Mouse (Mus musculus): ENCODE measurements around the gene Kcnab1. TPM values are rescaled to one million over a fixed set of nuclear protein-coding genes. Genes with fewer than 3 reads are reported as not detected.

Gene Kcnab1
- polyA plus RNA-seq, 1 experiment from 2014 or later: 2.5 TPM

DNA sequence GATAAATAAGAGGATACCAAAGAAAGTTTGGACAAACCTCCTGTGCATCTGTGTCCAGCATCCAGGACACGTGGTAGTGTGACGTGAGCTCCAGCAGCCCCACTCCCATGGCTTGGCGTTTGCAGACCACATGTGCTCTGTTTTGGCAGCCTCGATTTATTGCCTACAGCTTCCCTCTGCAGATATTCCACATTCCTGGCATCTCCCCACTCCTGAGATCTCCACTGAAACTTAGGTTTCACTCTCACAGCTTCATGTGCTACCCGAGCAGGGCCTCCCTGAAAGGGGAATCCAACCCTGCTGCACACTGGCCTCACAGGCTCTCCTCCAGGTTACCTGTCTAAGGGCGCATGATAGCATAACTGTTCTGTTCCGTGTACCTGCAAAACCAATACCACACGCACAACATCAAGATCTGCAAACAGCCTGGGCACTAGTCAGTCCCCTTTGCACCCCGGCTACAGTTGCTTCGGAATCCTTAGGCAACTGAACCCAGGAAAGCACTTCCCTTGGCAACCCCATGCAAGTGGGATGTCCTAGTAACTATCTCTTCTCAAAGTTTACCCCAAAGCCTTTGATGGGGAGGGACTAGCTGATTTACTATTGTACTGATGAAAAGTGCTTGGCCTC, 228.8 kb downstream of the Kcnab1 start:
- no peak overlapping the region for H3K4me3 ChIP-seq
- H3K36me3 ChIP-seq: no peaks in the 10 kb centered on the region
- WGBS: 76% methylated on average over 10 of the region's 10 CpGs
- H3K4me1 ChIP-seq: peaks cover 6% of the 10 kb centered on the region
- DNase-seq (ENCODE audit: low spot score): no peak
- no peaks in the 10 kb centered on the region for H3K27me3 ChIP-seq (ENCODE audit: low read depth, poor library complexity, severe bottlenecking)
- H3K9me3 ChIP-seq (replicated peaks): no peaks in the 10 kb centered on the region
- no peak overlapping the region for H3K27ac ChIP-seq

DNA sequence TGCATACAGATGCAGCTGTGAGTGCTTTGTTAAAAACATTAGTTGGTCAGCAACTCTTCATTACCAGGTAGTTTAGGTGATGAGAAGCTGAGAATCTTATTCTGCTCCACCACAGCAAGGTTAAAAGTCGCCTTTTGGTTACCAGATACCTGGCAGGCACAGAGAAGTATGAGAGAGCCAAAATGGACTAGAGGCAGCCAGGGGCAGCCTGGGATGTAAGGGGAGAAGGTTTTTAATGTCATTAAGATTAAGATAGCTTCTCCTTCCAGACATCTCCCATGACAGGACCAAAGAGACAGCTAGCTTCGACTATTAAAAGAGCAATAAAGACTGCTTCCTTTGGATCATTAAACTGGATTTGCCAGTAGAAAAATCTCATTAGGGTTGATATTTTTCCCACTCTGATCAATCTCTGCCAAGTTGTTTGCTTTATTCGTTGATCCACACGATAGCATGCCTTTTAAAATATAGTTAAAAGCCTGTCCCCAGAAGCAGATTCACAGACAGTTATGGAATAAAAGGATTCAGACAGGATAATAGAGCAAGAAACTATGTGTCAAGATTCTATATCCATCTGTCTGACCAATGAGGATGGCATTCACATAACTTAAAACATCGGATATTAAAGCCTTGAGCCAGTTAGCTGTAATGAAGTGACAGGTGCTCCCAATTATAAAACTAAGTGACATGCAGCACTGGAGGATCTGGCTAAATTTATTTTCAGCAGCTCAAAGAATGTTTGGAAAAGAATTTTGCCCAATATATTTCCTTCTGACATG, 231.2 kb downstream of the Kcnab1 start:
- H3K36me3 ChIP-seq: no peaks in the 10 kb centered on the region

DNA sequence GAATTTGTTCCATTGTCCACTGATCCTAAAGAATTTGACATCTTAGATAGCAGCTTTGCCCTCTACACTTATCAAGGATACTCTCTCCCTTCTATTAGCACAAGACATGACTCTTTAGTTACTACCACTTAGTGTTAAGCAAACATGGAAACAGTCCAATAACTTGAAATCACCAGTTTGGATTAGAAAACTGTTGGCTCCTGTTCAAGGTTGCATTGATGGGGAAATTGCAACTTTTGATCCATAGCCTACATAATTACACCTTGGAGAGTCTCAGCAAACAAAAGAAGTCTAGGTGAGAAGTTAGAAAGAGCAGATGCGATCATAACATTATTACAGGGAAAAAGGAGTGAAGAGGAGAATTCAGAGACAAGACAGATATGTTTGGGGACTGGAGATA, 237.0 kb downstream of the Kcnab1 start:
- Histone ChIP-seq H3K27ac (no peak overlapping the region), H3K27me3 (ENCODE audit: low read depth, poor library complexity, severe bottlenecking) (no peaks in the 10 kb centered on the region), H3K36me3 (no peaks in the 10 kb centered on the region), H3K4me1 (no peaks in the 10 kb centered on the region), H3K4me3 (no peak overlapping the region), H3K9me3 (replicated peaks) (no peaks in the 10 kb centered on the region)
- DNase-seq (ENCODE audit: low spot score): no peak
- WGBS: 94% methylated on average over 1 of the region's 1 CpGs

More for the DNA sequence above, 231.2 kb downstream of the Kcnab1 start:
- DNase-seq (ENCODE audit: low spot score): no peak
- 79% methylated on average over 5 of the region's 5 CpGs for WGBS
- H3K27me3 ChIP-seq (ENCODE audit: low read depth, poor library complexity, severe bottlenecking): no peaks in the 10 kb centered on the region
- H3K4me1 ChIP-seq: peaks cover 6% of the 10 kb centered on the region
- no peak overlapping the region for H3K27ac ChIP-seq
- H3K9me3 ChIP-seq (replicated peaks): no peaks in the 10 kb centered on the region
- H3K4me3 ChIP-seq: no peak overlapping the region

DNA sequence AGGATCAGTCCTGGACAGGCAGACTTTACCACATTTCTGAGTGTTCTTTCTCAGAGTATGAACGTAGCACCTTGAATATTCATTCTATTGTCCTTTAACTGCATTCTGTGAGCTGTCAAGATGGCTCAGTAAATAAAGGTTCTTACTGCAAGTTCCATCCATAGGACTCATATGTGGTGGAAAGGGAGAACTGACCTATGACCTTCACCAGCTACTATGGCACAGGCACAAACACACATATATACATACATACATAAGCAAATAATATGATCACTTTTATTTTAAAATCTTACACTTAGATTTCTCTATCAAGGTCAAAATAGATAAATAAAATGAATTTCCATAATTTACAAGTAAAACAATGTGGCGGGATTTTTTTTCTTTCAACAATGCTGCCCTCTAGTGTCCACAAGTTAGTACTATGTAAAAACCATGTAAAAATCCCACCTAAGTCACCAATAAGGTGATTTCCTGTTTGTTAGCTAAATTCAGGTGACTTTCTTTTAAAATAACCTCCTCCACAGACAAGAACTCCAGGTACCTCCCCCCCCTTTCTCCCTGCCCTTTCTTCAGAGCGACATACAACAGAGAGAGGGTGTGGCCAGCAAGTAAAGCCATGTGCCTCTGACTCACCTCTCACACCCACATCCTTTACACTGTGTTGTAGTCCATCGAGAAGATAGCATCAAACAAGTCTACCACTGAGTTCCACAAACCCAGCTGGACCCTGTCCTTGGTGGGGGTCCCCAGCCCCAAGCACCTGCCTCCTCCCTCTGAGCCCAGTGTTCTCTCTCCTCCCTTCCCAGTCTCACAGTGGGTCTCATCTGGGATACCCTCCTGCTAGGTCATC, 243.3 kb downstream of the Kcnab1 start:
- DNase-seq (ENCODE audit: low spot score): no peak
- Histone ChIP-seq H3K9me3 (replicated peaks) (no peaks in the 10 kb centered on the region), H3K4me3 (no peak overlapping the region), H3K4me1 (no peaks in the 10 kb centered on the region), H3K36me3 (no peaks in the 10 kb centered on the region), H3K27me3 (ENCODE audit: low read depth, poor library complexity, severe bottlenecking) (no peaks in the 10 kb centered on the region), H3K27ac (no peak overlapping the region)
- WGBS: 63% methylated on average over 4 of the region's 4 CpGs

DNA sequence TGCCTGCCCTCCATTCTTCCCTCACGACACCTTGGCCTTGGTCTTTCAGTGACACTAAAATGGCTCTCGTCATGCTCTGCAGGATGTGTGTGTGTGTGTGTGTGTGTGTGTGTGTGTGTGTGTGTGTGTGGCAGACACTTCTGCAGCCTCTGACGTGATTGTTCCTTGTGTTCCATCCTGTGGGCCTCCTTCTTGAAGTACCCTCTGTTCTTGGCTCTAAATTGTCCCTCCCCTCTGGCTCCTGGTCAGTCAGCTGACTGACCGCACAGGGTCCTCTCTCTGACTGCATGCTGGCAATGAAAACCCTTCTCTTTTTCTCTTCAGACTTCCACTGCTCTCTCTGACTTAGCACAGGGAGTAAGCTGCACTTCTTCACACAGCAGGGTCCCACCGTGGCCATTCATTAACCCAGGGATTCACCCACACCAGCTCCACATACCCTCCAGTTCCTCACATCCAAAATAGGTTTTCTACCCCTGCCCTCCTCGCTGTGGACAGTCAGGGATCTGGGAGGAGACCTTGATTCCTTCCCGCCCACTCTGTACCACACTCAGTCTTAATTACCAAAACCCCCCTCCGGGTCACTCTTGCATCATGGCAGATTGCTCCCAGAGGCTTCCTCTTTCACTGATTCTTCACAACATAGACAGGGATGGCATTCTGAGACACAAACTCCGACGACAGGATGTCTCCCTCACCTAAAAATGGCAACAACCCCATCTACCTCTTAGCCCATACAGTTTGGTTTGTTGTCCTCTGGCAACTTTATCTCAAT, 244.3 kb downstream of the Kcnab1 start:
- Histone ChIP-seq H3K4me1 (no peaks in the 10 kb centered on the region), H3K36me3 (no peaks in the 10 kb centered on the region), H3K27ac (no peak overlapping the region), H3K9me3 (replicated peaks) (no peaks in the 10 kb centered on the region), H3K4me3 (no peak overlapping the region), H3K27me3 (ENCODE audit: low read depth, poor library complexity, severe bottlenecking) (no peaks in the 10 kb centered on the region)
- 75% methylated on average over 10 of the region's 10 CpGs for WGBS
- DNase-seq (ENCODE audit: low spot score): no peak

DNA sequence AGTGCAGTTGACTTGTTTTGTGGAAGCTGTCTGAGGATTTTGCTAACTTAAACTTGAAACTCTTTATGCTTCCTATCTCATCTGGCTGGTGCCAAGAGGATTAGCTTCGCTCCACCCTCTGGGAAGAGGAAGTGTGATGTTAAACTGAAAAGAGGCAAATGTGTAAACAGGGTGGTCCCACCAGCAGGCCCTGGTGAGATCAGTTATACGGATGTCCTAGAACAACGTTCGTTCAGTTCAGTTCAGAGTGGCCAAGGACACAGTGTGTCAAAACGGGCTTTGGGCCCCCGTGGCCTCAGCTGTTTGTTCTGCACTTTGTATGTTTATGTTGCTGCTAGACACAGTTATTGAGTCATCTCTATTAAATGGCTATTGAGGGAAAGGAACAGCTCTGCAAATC, 246.3 kb downstream of the Kcnab1 start:
- DNase-seq (ENCODE audit: low spot score): no peak
- Histone ChIP-seq H3K4me1 (no peaks in the 10 kb centered on the region), H3K27ac (no peak overlapping the region), H3K27me3 (ENCODE audit: low read depth, poor library complexity, severe bottlenecking) (no peaks in the 10 kb centered on the region), H3K36me3 (no peaks in the 10 kb centered on the region), H3K9me3 (replicated peaks) (no peaks in the 10 kb centered on the region), H3K4me3 (no peak overlapping the region)
- WGBS: 84% methylated on average over 6 of the region's 6 CpGs

DNA sequence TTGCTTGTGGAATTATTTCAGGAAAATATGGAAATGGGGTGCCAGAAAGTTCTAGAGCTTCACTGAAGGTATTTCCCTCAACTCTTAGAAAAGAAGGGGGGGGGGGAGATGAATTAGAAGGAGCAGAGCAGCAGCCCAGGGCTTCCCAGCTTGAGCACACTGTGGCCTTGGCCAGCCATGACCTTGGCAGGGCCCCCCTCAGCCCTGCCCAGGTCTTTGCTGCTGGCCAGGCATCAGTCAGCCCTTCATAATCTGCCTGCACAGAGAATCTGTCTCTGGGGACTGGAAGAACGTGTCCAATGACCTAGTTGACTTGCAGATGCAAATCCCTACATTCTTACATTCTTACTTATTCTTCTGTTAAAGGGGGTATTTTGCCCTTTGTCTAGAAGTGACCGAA, 249.1 kb downstream of the Kcnab1 start:
- Histone ChIP-seq H3K9me3 (replicated peaks) (no peaks in the 10 kb centered on the region), H3K4me1 (no peaks in the 10 kb centered on the region), H3K27me3 (ENCODE audit: low read depth, poor library complexity, severe bottlenecking) (no peaks in the 10 kb centered on the region), H3K4me3 (no peak overlapping the region), H3K36me3 (peaks cover 7% of the 10 kb centered on the region; the same call in 1 of the 2 replicates), H3K27ac (no peak overlapping the region)
- WGBS: 72% methylated on average over 2 of the region's 2 CpGs
- DNase-seq (ENCODE audit: low spot score): no peak

DNA sequence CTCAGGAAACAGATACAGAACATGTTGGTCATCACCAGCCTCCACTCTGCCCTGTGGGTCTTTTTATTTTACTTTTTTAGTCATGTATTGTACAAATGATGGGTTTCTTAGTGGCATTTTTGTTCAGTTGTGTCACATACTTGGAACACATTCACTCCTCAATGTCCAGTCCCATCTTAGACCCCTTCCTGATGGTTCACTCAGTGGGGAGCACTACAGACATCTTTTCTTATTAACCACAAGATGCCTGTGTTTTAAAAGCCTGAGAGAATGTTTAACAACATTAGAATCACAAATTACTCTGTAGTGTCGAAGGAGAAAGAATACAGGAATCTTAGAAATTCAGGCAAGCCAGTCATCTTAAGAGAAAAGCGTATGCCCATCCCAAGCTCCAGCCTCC, 249.7 kb downstream of the Kcnab1 start:
- Histone ChIP-seq H3K36me3 (peaks cover 13% of the 10 kb centered on the region; the same call in 1 of the 2 replicates), H3K4me1 (no peaks in the 10 kb centered on the region), H3K27ac (no peak overlapping the region), H3K9me3 (replicated peaks) (no peaks in the 10 kb centered on the region), H3K4me3 (no peak overlapping the region), H3K27me3 (ENCODE audit: low read depth, poor library complexity, severe bottlenecking) (no peaks in the 10 kb centered on the region)
- WGBS: 88% methylated on average over 2 of the region's 2 CpGs
- no peak for DNase-seq (ENCODE audit: low spot score)

DNA sequence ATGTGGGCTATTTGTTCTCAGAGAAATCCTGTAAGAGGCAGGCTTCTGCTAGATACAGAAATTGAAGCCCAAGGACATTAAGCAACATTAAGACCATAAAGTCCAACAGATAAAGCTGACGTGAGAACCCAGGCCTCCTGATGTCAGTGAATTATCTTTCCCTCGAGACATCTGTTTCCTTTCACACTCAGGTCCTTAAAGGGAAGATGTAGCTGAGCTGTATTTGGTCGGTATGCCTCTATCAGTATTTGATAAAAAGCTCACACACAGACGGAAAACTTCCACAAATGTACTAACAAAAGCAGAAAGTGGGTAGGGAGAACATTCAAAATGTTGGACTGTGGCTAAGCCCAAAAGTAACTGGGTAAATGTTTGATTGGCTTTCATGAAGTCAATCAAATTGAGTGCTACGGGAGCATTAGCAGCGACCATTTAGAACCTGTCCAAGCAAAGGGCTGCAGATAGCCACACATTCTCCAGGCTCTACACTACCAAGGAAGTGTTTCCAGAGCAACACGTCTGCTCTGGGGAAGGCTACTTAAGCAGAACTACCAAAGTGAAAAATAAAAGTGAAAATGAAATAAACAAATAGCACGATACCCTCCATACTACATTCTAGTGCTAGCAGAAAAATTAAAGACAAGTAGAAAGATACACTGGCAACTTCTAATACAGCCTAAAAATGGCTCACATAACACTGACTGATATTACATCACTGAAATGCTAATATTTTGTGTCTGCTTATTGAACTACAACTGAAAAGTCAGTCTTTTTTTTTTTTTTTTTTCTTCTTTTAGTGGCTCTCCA, 251.2 kb downstream of the Kcnab1 start:
- H3K4me1 ChIP-seq: 0 out of 2 replicates have a peak, but pooled peaks cover 2% of the 10 kb centered on the region
- WGBS: 65% methylated on average over 8 of the region's 8 CpGs
- no peak overlapping the region for H3K27ac ChIP-seq
- no peak overlapping the region for H3K4me3 ChIP-seq
- no peaks in the 10 kb centered on the region for H3K27me3 ChIP-seq (ENCODE audit: low read depth, poor library complexity, severe bottlenecking)
- H3K9me3 ChIP-seq (replicated peaks): no peaks in the 10 kb centered on the region
- peaks cover 18% of the 10 kb centered on the region for H3K36me3 ChIP-seq
- no peak for DNase-seq (ENCODE audit: low spot score)

DNA sequence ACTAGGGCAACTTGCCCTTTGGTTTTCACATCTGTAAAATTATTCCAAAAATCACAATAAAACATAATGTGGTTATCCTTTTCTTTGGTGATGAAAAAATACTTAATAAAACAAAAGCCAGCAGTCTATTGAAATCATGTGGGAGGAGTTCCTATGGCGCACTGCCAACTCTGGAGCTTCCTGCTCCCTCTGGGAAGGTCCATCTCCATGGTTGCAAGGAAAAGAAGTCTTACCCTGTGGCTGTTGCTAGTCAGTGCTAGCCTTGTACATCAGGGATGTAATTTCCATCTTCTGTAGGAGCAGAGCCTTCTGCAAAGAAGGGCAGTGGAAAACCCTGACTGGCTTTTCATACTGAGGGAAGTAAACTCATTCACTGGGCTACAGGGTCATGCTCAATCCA, 254.3 kb downstream of the Kcnab1 start:
- H3K4me1 ChIP-seq: 0 out of 2 replicates have a peak, but pooled peaks cover 6% of the 10 kb centered on the region
- no peak overlapping the region for H3K4me3 ChIP-seq
- no peaks in the 10 kb centered on the region for H3K27me3 ChIP-seq (ENCODE audit: low read depth, poor library complexity, severe bottlenecking)
- peaks cover 28% of the 10 kb centered on the region for H3K36me3 ChIP-seq
- DNase-seq (ENCODE audit: low spot score): no peak
- H3K27ac ChIP-seq: no peak overlapping the region
- WGBS: 92% methylated on average over 1 of the region's 1 CpGs
- H3K9me3 ChIP-seq (replicated peaks): no peaks in the 10 kb centered on the region

DNA sequence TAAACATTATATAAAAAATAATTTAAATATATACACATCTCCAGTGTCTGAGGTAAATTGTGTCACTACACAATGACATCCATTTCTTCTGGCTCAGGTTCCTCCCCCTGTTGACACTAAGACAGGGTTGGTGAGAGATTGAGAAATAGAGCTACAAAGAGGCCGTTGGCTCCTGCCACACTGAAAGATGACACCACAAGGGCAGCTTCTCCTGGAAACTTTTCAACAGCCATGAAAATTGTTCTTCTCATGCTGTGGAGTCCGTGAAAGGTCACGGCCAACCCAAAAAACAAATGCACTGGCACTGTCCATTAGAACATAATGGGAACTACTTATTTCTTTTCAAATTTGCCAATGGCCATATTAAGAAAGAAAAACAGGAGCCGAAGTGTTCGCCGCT, 256.0 kb downstream of the Kcnab1 start:
- Histone ChIP-seq H3K36me3 (peaks cover 36% of the 10 kb centered on the region), H3K27ac (no peak overlapping the region), H3K4me3 (no peak overlapping the region), H3K4me1 (0 out of 2 replicates have a peak, but pooled peaks cover 6% of the 10 kb centered on the region), H3K9me3 (replicated peaks) (no peaks in the 10 kb centered on the region), H3K27me3 (ENCODE audit: low read depth, poor library complexity, severe bottlenecking) (no peaks in the 10 kb centered on the region)
- DNase-seq (ENCODE audit: low spot score): no peak
- WGBS: 69% methylated on average over 6 of the region's 6 CpGs

Data from limb, embryonic 10.5 days (tissue).